Mouse (Mus musculus) monocyte, adult 2 months (primary cell): Measurements from ENCODE around the gene Gm8693.
"Not testable (repeated sequence)": the region's sequence is repeated elsewhere in the genome, so short reads cannot be mapped to it uniquely, and the experiment has no call there.

Source experiments
- DNase-seq, 2 experiments: peaks; one replicate each; pipeline ENCODE4 v3.0.0; 2022; ENCODE audit warnings: low spot score in 2 of 2, low read depth in 1 of 2

Gm8693 gene

DNA sequence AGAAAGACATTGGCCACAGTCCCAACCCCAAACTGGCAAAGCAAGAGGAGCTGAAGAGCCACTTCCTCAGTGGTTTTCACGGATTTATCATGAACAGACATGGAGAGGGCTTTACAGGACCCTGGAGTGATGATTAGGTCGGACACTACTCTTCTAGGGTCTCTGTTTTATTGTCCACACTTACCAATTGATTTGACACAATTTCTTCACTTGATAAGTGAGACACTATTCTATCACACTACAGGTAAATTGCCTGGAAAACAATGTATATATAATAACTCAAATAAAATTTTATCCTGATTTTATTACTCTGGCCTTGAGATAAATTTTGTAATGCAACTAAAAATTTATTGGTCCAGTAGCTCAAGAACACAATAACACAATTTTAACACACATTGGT lies at the start of gene Gm8693:
TSS of gene Gm8693 (minus strand) at position 101 of the 400 bp plus-strand sequence.
- DNase-seq: not testable (repeated sequence)

DNA sequence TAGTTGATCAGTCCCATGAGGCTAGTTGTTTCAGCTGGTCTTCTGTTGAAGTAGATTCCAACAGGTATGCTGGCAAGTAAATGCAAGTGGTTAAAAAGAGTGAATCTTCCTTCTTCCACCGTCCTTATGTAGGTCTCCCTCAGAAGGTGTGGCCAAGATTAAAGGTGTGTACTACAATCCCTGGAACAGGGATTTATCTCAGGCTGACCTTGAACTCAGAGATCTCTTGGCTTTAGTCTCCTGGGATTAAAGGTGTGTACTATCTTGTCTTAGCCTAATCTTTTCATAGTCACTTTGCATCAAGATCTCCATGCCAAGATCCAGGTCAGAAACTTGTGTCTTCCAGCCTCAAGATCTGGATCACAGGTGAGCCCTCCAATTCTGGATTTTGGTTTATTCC lies 27.5 kb upstream of the Gm8693 start, which contains the start of gene Gm4567:
TSS of gene Gm4567 (minus strand) at position 101 of the 400 bp plus-strand sequence.
- not testable (repeated sequence) for DNase-seq

- DNase-seq: not testable (repeated sequence)
Observed at GRCm38 (mm10) chr7:22657718-22658117, 34.4 kb downstream of the Gm8693 start, which contains the start of gene Vmn1r155. Gene Vmn1r155 (plus strand): TSS chr7:22658018.
